Mouse (Mus musculus): ENCODE measurements around the gene Tex19.2. TPM values are rescaled to one million over a fixed set of nuclear protein-coding genes. Genes with fewer than 3 reads are reported as not detected.

Gene Tex19.2
- not detected for total RNA-seq (2018; cell fraction: chromatin; rRNA removed)
- total RNA-seq (2018; cell fraction: cytosol; rRNA removed), result not detected
- not detected for total RNA-seq (2018; cell fraction: nucleus; rRNA removed)
- polyA plus RNA-seq (2018), result not detected in 3 replicates

DNA sequence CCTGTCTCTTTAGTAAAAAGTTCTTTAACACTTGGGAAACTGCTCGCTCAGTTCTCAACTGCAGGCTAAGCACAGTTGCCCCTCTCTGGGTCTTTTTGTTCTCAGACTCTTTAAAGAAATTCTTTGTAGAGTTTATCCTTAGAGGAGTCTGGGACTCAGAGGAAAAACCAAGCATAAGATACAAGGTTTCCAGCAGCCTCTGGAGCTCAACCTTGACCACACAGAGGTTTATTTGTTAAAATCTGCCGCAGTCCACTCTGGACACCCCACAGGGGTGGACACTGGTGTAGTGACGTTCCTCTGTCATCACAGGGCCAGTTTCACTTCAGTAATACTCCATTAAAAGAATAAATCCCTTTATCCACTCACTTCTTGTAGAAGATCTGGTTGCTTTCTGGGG lies at the start of gene Tex19.2:
TSS of gene Tex19.2 (minus strand) at position 101 of the 400 bp plus-strand sequence.
- Histone ChIP-seq H3K4me3 (ENCODE audit: inconsistent target) (no peak within 1 kb of the TSS), H3K79me2 (ENCODE audit: inconsistent target) (no peaks in the 10 kb centered on the region), H3K36me3 (ENCODE audit: inconsistent target) (no peaks in the 10 kb centered on the region), H3K27ac (no peak within 1 kb of the TSS)
- 83% methylated on average over 3 of the region's 3 CpGs for WGBS (ENCODE audit: missing documents)

DNA sequence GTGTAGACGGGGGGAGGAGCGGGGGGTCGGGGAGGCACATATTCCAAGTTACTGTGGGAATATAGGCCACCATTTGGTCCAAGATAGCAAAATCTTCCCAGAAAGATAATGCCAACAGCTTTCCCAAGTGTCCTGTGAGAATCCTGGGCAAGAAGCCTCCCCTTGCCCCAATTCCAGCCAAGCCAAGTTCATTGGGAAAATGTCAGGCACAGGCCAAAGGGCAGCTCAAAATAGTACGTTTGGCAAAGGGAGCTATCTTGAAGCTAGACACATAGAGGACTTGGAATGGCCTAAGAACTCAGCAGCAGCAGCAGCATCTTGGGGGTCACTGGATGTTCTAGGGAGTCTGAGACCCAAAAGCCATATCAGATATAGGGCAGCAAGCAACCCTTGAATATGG lies 45.3 kb upstream of the Tex19.2 start:
- 91% methylated on average over 4 of the region's 4 CpGs for WGBS (ENCODE audit: missing documents)
- no peaks in the 10 kb centered on the region for H3K36me3 ChIP-seq (ENCODE audit: inconsistent target)
- no peaks in the 10 kb centered on the region for H3K79me2 ChIP-seq (ENCODE audit: inconsistent target)
- H3K27ac ChIP-seq, result no peak overlapping the region
- H3K4me3 ChIP-seq (ENCODE audit: inconsistent target), result no peak overlapping the region

DNA sequence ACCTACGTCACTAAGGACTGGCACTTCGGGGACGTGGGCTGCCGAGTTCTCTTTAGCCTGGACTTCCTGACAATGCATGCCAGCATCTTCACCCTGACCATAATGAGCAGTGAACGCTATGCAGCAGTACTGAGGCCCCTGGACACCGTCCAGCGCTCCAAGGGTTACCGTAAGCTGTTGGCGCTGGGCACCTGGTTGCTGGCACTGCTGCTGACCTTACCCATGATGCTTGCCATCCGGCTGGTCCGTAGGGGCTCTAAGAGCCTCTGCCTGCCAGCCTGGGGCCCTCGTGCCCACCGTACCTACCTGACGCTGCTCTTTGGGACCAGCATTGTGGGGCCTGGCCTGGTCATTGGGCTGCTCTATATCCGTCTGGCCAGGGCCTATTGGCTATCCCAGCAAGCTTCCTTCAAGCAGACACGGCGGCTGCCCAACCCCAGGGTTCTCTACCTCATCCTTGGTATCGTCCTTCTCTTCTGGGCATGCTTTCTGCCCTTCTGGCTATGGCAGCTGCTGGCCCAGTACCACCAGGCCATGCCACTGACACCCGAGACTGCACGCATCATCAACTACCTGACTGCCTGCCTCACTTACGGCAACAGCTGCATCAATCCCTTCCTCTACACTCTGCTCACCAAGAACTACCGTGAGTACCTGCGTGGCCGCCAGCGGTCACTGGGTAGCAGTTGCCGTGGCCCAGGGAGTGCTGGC lies 42.3 kb upstream of the Tex19.2 start:
- WGBS (ENCODE audit: missing documents), result 95% methylated on average over 26 of the region's 26 CpGs
- Histone ChIP-seq H3K4me3 (ENCODE audit: inconsistent target) (no peak overlapping the region), H3K27ac (no peak overlapping the region)

DNA sequence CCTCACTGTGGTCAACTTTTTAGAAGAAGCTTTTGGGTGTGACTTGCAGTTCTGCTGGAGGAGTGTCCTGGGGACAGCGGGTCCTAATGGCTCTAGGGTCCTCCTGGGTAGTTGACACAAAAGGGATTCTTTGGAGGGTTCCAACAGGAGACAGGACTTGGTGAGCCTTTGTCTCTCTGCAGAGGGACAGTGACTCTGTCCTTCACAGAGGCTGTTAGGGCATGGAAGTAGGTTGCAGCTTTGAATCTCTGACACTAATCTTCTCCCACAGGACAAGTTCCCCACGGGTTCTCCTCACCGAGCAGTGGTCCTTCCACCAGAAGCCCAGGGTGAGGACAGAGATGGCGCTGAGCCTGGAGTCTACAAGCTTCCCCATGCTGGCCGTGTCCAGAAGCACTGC lies 41.5 kb upstream of the Tex19.2 start, which contains the start of gene Uts2r:
TSS of gene Uts2r (plus strand) at position 301 of the 400 bp plus-strand sequence.
- H3K27ac ChIP-seq, result no peak within 1 kb of the TSS
- H3K36me3 ChIP-seq (ENCODE audit: inconsistent target), result no peaks in the 10 kb centered on the region
- 85% methylated on average over 5 of the region's 5 CpGs for WGBS (ENCODE audit: missing documents)
- H3K4me3 ChIP-seq (ENCODE audit: inconsistent target), result no peak within 1 kb of the TSS
- H3K79me2 ChIP-seq (ENCODE audit: inconsistent target), result no peaks in the 10 kb centered on the region

More for the DNA sequence above, 42.3 kb upstream of the Tex19.2 start:
- Histone ChIP-seq H3K36me3 (ENCODE audit: inconsistent target) (no peaks in the 10 kb centered on the region), H3K79me2 (ENCODE audit: inconsistent target) (no peaks in the 10 kb centered on the region)

DNA sequence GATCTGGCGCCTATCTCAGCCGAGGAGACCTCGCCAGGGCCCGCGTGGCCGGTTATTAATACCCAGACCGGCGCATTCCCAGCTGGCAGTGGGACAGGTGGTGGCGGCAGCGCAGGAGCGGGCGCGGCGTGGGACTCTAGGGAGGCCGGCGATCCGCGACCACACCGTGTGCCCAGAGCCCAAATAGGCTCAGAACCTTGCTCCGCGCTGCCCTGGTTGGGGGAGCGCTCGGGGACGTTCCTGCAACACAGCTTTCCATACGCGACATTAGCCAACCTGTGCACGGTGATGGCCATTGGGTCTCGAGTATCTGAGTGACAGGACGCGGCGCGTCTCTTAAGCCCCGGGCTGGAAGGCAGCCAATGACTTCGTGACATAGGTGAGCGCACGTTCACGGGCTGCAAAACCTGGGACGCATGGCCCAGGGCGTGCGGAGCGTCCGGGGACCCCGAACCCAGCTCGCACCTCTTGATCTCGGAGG lies 38.0 kb upstream of the Tex19.2 start:
- no peak overlapping the region for H3K4me3 ChIP-seq (ENCODE audit: inconsistent target)
- no peaks in the 10 kb centered on the region for H3K36me3 ChIP-seq (ENCODE audit: inconsistent target)
- H3K79me2 ChIP-seq (ENCODE audit: inconsistent target), result no peaks in the 10 kb centered on the region
- H3K27ac ChIP-seq, result no peak overlapping the region
- 6% methylated on average over 45 of the region's 45 CpGs for WGBS (ENCODE audit: missing documents)

DNA sequence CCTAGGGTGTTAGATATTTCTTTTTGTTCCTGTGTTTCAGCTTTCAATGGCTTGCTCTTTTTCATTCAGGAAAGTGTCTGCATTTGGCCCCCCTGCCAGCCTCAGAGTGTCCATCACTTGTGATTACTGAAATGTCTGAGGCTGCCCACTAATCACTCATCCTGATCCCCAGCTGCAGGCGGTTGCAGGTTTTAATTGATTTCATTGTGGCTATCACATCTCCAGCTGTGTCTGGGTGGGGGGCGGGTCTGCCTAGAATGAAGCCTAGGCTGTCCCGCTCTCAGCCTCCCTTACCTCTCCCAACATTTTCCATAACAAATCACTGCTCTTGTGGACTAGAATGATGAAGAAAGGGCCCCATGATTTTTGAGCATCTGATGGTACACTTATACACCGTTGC lies 35.7 kb upstream of the Tex19.2 start:
- 77% methylated on average over 4 of the region's 4 CpGs for WGBS (ENCODE audit: missing documents)
- no peaks in the 10 kb centered on the region for H3K79me2 ChIP-seq (ENCODE audit: inconsistent target)
- H3K4me3 ChIP-seq (ENCODE audit: inconsistent target), result no peak overlapping the region
- H3K27ac ChIP-seq, result no peak overlapping the region
- H3K36me3 ChIP-seq (ENCODE audit: inconsistent target), result no peaks in the 10 kb centered on the region

DNA sequence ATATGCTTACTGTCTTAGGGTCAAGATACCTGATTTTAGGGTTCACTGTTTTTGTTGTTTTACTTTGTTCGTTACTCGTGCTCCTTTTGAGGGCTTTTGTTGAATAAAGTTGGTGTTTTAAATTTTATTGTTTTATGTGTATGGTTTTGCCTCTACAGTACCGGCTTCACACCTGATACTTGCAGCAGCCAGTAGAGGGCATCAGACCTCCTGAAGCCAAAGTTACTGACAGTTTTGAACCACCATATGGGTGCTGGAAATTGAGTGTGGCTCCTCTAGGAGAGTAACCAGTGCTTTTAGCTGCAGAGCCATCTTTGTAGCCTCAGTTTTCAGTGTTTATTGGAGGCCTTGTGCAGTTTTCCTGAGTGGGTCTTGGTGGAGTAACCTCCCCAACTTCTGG lies 29.7 kb upstream of the Tex19.2 start:
- Histone ChIP-seq H3K27ac (no peak overlapping the region), H3K4me3 (ENCODE audit: inconsistent target) (no peak overlapping the region), H3K79me2 (ENCODE audit: inconsistent target) (no peaks in the 10 kb centered on the region), H3K36me3 (ENCODE audit: inconsistent target) (no peaks in the 10 kb centered on the region)
- WGBS (ENCODE audit: missing documents), result 83% methylated on average over 3 of the region's 3 CpGs

DNA sequence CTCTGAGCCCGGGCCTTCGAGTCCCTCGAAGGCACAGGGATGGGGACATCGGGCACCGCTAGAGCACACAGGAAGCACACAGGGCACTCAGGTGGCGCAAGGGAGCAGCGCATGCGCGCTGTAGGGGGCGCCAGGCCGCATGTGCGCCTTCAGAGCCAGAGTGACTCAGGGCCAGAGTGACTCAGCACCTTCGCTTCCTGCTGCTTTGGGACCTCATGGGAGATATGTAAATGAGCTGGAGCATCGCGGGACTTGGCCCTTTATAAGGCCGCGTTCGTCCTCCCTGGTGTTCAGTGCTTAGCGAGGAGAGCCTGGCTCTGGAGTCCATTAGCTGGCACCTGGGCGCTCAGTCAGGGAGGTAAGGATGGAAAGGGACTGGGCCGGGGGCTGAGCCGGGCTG lies 27.4 kb upstream of the Tex19.2 start, which contains the start of gene Tex19.1:
TSS of gene Tex19.1 (plus strand) at position 279 of the 400 bp plus-strand sequence.
- Histone ChIP-seq H3K36me3 (ENCODE audit: inconsistent target) (no peaks in the 10 kb centered on the region), H3K27ac (no peak within 1 kb of the TSS), H3K4me3 (ENCODE audit: inconsistent target) (no peak within 1 kb of the TSS), H3K79me2 (ENCODE audit: inconsistent target) (no peaks in the 10 kb centered on the region)
- WGBS (ENCODE audit: missing documents), result 97% methylated on average over 22 of the region's 22 CpGs

DNA sequence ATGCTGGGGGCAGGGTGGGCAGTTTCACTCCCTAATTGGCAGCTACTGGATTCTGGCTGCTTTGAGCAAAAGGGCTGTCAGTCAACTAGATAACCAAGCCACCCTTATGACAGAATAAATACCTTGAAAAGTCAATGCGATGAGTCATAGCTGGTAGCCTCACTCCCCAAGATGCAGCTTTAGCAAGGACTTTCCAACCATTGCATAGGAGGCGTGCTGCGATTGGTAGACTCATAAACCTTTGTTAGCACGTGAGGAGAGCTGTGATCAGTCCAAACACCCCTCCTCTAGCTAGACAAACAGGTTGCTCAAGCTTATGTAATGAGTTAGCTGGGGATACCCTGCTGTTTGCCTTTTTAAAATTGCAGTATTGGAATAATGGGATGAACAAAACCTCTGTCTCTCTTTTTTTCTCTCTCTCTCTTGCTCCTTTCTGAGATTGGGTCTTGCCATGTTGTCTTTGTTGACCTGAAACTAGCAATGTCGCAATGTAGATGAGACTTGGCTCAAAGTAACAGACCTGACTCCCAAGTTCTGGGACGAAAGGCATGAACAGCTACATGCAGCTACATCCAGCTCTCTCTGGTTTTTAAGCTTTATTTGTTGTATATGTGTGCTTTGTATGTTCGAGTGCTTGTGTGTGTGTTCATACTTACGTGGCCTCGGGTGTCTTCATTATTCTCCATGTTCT lies 25.0 kb upstream of the Tex19.2 start:
- no peak overlapping the region for H3K4me3 ChIP-seq (ENCODE audit: inconsistent target)
- H3K27ac ChIP-seq, result no peak overlapping the region
- 91% methylated on average over 9 of the region's 9 CpGs for WGBS (ENCODE audit: missing documents)
- no peaks in the 10 kb centered on the region for H3K79me2 ChIP-seq (ENCODE audit: inconsistent target)
- H3K36me3 ChIP-seq (ENCODE audit: inconsistent target), result no peaks in the 10 kb centered on the region

DNA sequence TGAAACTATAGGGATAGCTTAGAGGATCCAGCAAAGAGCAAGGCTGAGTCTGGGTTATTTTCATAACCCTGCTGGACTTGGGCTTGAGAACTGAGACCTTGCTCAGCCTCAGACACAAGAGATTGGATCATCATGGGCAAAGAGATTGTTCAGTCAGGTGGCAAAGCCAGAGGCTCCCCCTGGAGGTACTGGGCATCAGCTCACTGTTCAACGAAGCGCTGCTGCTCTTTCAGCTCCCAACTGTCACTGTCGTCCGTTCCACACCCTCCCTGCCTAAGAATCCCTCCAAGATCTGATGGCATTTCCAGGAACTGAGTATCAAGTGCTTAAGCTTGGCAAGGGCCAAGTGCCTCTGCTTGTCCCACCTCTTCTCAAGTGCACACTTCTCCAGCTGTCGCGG lies 20.3 kb upstream of the Tex19.2 start:
- no peak overlapping the region for H3K4me3 ChIP-seq (ENCODE audit: inconsistent target)
- H3K36me3 ChIP-seq (ENCODE audit: inconsistent target), result no peaks in the 10 kb centered on the region
- WGBS (ENCODE audit: missing documents), result 52% methylated on average over 6 of the region's 6 CpGs
- no peak overlapping the region for H3K27ac ChIP-seq
- H3K79me2 ChIP-seq (ENCODE audit: inconsistent target), result no peaks in the 10 kb centered on the region

DNA sequence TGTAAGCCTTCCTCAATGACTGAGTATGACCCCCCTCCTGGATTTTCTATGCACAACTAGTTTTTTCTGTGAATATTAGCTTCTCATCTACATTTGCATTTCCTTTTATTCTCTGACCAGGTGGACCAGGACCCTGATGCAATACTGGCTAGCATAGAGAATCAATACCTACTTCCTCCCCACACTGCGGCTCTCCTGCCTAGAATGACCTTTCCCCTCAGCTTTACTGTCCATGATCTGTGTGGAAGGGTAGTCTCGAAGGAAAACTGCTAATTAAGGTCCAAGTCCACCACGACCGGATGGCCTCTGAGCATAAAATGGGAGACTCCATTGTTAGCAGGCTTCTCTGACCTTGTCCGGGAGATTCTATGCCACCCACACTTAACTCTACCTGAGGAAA lies 19.2 kb upstream of the Tex19.2 start:
- H3K79me2 ChIP-seq (ENCODE audit: inconsistent target), result no peaks in the 10 kb centered on the region
- H3K36me3 ChIP-seq (ENCODE audit: inconsistent target), result no peaks in the 10 kb centered on the region
- H3K4me3 ChIP-seq (ENCODE audit: inconsistent target), result no peak overlapping the region
- WGBS (ENCODE audit: missing documents), result 86% methylated on average over 5 of the region's 5 CpGs
- no peak overlapping the region for H3K27ac ChIP-seq

DNA sequence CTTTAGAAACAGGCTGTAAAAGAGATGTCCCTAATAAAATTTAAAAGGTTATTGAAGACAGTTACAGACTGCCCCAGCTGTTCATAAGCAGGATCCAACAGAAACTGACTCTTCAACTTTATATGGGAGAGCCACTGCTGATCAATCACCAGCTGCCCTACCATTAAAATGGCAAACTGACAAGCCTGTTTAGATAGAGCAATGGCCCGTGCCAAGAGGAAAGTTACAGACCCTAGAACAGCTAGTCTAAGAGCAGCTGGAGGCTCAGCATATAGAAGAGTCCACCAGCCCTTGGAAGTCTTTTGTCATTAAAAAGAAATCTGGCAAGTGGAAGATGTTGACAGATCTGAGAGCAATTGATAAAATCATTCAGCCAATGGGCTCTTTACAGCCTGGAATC lies 16.1 kb upstream of the Tex19.2 start:
- no peaks in the 10 kb centered on the region for H3K79me2 ChIP-seq (ENCODE audit: inconsistent target)
- H3K36me3 ChIP-seq (ENCODE audit: inconsistent target), result no peaks in the 10 kb centered on the region
- no peak overlapping the region for H3K4me3 ChIP-seq (ENCODE audit: inconsistent target)
- no peak overlapping the region for H3K27ac ChIP-seq
- WGBS (ENCODE audit: missing documents), result 100% methylated on average over 1 of the region's 1 CpGs

DNA sequence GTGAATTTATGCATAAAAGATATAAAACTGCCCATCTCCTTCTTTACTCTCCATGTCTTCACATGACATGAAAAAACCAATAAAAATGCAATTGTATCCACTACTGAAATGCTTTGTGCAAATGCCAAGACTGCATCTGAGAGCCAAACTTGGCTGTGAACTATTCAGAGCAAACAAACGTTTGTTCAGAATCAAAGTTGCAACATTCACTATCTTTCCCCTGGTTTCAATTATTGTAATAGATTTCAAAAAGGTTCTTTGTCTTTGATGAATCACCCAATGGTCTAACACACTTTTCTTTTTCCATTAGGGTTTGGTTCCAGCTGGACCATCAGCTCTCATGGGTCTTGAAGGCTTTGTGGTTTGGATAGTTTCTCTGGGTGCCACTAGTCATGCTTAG lies 11.1 kb upstream of the Tex19.2 start:
- 75% methylated on average over 1 of the region's 1 CpGs for WGBS (ENCODE audit: missing documents)
- Histone ChIP-seq H3K4me3 (ENCODE audit: inconsistent target) (no peak overlapping the region), H3K79me2 (ENCODE audit: inconsistent target) (no peaks in the 10 kb centered on the region), H3K27ac (no peak overlapping the region), H3K36me3 (ENCODE audit: inconsistent target) (no peaks in the 10 kb centered on the region)

DNA sequence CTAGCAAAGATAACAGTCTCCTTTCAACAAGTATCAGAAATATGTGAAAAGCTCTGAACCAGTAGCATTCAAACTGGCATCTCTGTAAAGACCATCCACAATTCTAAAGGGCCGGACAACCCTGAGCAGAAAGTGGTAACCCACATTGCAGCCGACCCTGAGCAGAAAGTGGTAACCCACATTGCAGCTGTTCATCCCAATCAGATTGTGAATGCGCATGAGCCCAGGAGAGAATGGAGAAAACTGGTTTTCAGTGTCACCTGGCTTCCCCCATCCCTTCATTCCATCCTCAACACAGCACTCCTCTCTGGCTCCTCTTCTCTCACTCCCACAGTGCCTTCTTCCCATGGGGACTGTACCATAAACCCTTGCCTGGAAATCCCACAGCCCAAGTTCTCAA lies 9.0 kb upstream of the Tex19.2 start:
- H3K79me2 ChIP-seq (ENCODE audit: inconsistent target), result no peaks in the 10 kb centered on the region
- no peak overlapping the region for H3K4me3 ChIP-seq (ENCODE audit: inconsistent target)
- 96% methylated on average over 3 of the region's 3 CpGs for WGBS (ENCODE audit: missing documents)
- H3K36me3 ChIP-seq (ENCODE audit: inconsistent target), result no peaks in the 10 kb centered on the region
- no peak overlapping the region for H3K27ac ChIP-seq

DNA sequence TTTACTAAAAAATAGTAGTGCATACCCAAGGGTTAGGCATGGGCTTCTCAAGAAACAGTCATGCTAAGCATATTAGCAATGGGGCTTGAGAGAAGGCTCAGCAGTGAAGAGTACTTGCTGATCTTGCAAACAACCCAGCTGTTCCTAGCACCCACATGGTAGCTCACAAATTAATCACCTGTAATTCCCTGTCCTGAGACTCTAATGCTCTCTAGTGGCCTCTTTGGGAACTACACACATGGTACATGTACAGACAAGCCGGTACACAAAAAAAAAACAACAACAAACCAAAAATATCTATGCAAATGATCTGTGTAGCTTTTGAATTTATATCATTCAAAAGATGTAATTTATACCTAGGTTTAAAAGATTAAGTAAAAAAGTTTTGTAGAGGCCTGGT lies 7.9 kb upstream of the Tex19.2 start:
- H3K36me3 ChIP-seq (ENCODE audit: inconsistent target), result no peaks in the 10 kb centered on the region
- WGBS (ENCODE audit: missing documents), result 50% methylated on average over 1 of the region's 1 CpGs
- H3K79me2 ChIP-seq (ENCODE audit: inconsistent target), result no peaks in the 10 kb centered on the region
- no peak overlapping the region for H3K4me3 ChIP-seq (ENCODE audit: inconsistent target)
- H3K27ac ChIP-seq, result no peak overlapping the region
